Mouse (Mus musculus): Measurements from ENCODE around the gene Supt3. TPM values are rescaled to one million over a fixed set of nuclear protein-coding genes. Genes with fewer than 3 reads are reported as not detected.
A peak's percentile ranks its signal among the peaks of the same experiment; 100 is the strongest.

The Supt3 gene
- polyA plus RNA-seq, 1 experiment from 2014 or later = 27.6 TPM

- Histone ChIP-seq H3K9ac (no peak overlapping the region), H3K27ac (no peak overlapping the region), H3K4me3 (no peak overlapping the region), H3K36me3 (no peaks in the 10 kb centered on the region), H3K4me2 (replicated peaks) (no peak overlapping the region), H3K4me1 (0 out of 2 replicates have a peak, but pooled peaks cover 6% of the 10 kb centered on the region), H3K27me3 (peaks cover 11% of the 10 kb centered on the region), H3K9me3 (no peaks in the 10 kb centered on the region)
- 57% methylated on average over 3 of the region's 3 CpGs for WGBS
- no peak for ATAC-seq (ENCODE audit: insufficient number of reproducible peaks, insufficient read depth, low FRiP score, low TSS enrichment)
Observed at GRCm38 (mm10) chr17:44743780-44744179, 33.2 kb upstream of the Supt3 start.

- Histone ChIP-seq H3K27ac (no peak overlapping the region), H3K9me3 (no peaks in the 10 kb centered on the region), H3K9ac (no peak overlapping the region), H3K4me1 (no peaks in the 10 kb centered on the region), H3K4me2 (replicated peaks) (no peak overlapping the region), H3K4me3 (no peak overlapping the region), H3K27me3 (0 out of 2 replicates have a peak, but pooled peaks cover 4% of the 10 kb centered on the region), H3K36me3 (no peaks in the 10 kb centered on the region)
- ATAC-seq (ENCODE audit: insufficient number of reproducible peaks, insufficient read depth, low FRiP score, low TSS enrichment) = no peak
- 87% methylated on average over 8 of the region's 8 CpGs for WGBS
Observed at GRCm38 (mm10) chr17:44745378-44745777, 31.6 kb upstream of the Supt3 start.

GRCm38 (mm10) chr17:44766318-44766717, 10.6 kb upstream of the Supt3 start:
- peaks cover 9% of the 10 kb centered on the region; the same call in 1 of the 2 replicates for H3K4me1 ChIP-seq
- no peak overlapping the region for H3K4me2 ChIP-seq (replicated peaks)
- no peaks in the 10 kb centered on the region for H3K36me3 ChIP-seq
- no peak overlapping the region for H3K4me3 ChIP-seq
- no peak overlapping the region for H3K9ac ChIP-seq
- no peak overlapping the region for H3K27ac ChIP-seq
- ATAC-seq (ENCODE audit: insufficient number of reproducible peaks, insufficient read depth, low FRiP score, low TSS enrichment) = no peak
- 81% methylated on average over 11 of the region's 11 CpGs for WGBS
- H3K9me3 ChIP-seq = no peaks in the 10 kb centered on the region
- no peaks in the 10 kb centered on the region for H3K27me3 ChIP-seq

GRCm38 (mm10) chr17:44766975-44767374, 10.0 kb upstream of the Supt3 start:
- Histone ChIP-seq H3K4me3 (no peak overlapping the region), H3K36me3 (no peaks in the 10 kb centered on the region), H3K9me3 (no peaks in the 10 kb centered on the region), H3K27me3 (no peaks in the 10 kb centered on the region), H3K4me1 (peaks cover 9% of the 10 kb centered on the region; the same call in 1 of the 2 replicates), H3K4me2 (replicated peaks) (no peak overlapping the region), H3K27ac (no peak overlapping the region), H3K9ac (no peak overlapping the region)
- 63% methylated on average over 2 of the region's 2 CpGs for WGBS
- ATAC-seq (ENCODE audit: insufficient number of reproducible peaks, insufficient read depth, low FRiP score, low TSS enrichment) = no peak

- Histone ChIP-seq H3K27ac (no peak overlapping the region), H3K9me3 (no peaks in the 10 kb centered on the region), H3K4me1 (peaks cover 9% of the 10 kb centered on the region; the same call in 1 of the 2 replicates), H3K36me3 (no peaks in the 10 kb centered on the region), H3K27me3 (no peaks in the 10 kb centered on the region), H3K4me3 (no peak overlapping the region), H3K9ac (no peak overlapping the region), H3K4me2 (replicated peaks) (no peak overlapping the region)
- 73% methylated on average over 1 of the region's 1 CpGs for WGBS
- ATAC-seq (ENCODE audit: insufficient number of reproducible peaks, insufficient read depth, low FRiP score, low TSS enrichment) = no peak
Observed at GRCm38 (mm10) chr17:44767375-44767774, 9.6 kb upstream of the Supt3 start.

- H3K9me3 ChIP-seq = no peaks in the 10 kb centered on the region
- peak; percentile 60; the same call in 1 of the 2 replicates for ATAC-seq (ENCODE audit: insufficient number of reproducible peaks, insufficient read depth, low FRiP score, low TSS enrichment)
- peaks cover 9% of the 10 kb centered on the region; the same call in 1 of the 2 replicates for H3K4me1 ChIP-seq
- WGBS = 23% methylated on average over 5 of the region's 5 CpGs
- H3K9ac ChIP-seq = no peak overlapping the region
- H3K4me3 ChIP-seq = no peak overlapping the region
- no peak overlapping the region for H3K4me2 ChIP-seq (replicated peaks)
- no peaks in the 10 kb centered on the region for H3K27me3 ChIP-seq
- no peaks in the 10 kb centered on the region for H3K36me3 ChIP-seq
- H3K27ac ChIP-seq = peak overlapping the region; percentile 57; the same call in 1 of the 2 replicates
Observed at GRCm38 (mm10) chr17:44768522-44768921, 8.4 kb upstream of the Supt3 start.

- WGBS = 80% methylated on average over 2 of the region's 2 CpGs
- no peaks in the 10 kb centered on the region for H3K9me3 ChIP-seq
Observed at GRCm38 (mm10) chr17:44770871-44771270, 6.1 kb upstream of the Supt3 start.

GRCm38 (mm10) chr17:44772576-44772975, 4.4 kb upstream of the Supt3 start:
- no peak overlapping the region for H3K27ac ChIP-seq
- H3K4me3 ChIP-seq = no peak overlapping the region
- H3K36me3 ChIP-seq = no peaks in the 10 kb centered on the region
- H3K9me3 ChIP-seq = no peaks in the 10 kb centered on the region
- H3K4me1 ChIP-seq = peaks cover 9% of the 10 kb centered on the region; the same call in 1 of the 2 replicates
- WGBS = 81% methylated on average over 2 of the region's 2 CpGs
- no peak overlapping the region for H3K9ac ChIP-seq
- no peak for ATAC-seq (ENCODE audit: insufficient number of reproducible peaks, insufficient read depth, low FRiP score, low TSS enrichment)
- H3K4me2 ChIP-seq (replicated peaks) = no peak overlapping the region
- H3K27me3 ChIP-seq = no peaks in the 10 kb centered on the region

More at GRCm38 (mm10) chr17:44770871-44771270, 6.1 kb upstream of the Supt3 start:
- Histone ChIP-seq H3K4me3 (no peak overlapping the region), H3K4me2 (replicated peaks) (no peak overlapping the region), H3K9ac (no peak overlapping the region), H3K27me3 (no peaks in the 10 kb centered on the region), H3K27ac (no peak overlapping the region), H3K4me1 (peaks cover 9% of the 10 kb centered on the region; the same call in 1 of the 2 replicates), H3K36me3 (no peaks in the 10 kb centered on the region)
- ATAC-seq (ENCODE audit: insufficient number of reproducible peaks, insufficient read depth, low FRiP score, low TSS enrichment) = no peak

GRCm38 (mm10) chr17:44777337-44777804, 419 bp downstream of the Supt3 start:
- Histone ChIP-seq H3K9ac (peak overlapping the region; percentile 92), H3K36me3 (no peaks in the 10 kb centered on the region), H3K4me3 (peak overlapping the region; percentile 90), H3K27me3 (no peaks in the 10 kb centered on the region), H3K27ac (peak overlapping the region; percentile 94), H3K9me3 (no peaks in the 10 kb centered on the region), H3K4me2 (replicated peaks) (peak overlapping the region; percentile 70), H3K4me1 (peaks cover 3% of the 10 kb centered on the region; the same call in 1 of the 2 replicates)
- ATAC-seq (ENCODE audit: insufficient number of reproducible peaks, insufficient read depth, low FRiP score, low TSS enrichment) = peak; percentile 77
- WGBS = under 1% methylated on average over 35 of the region's 35 CpGs

- no peaks in the 10 kb centered on the region for H3K36me3 ChIP-seq
- H3K9ac ChIP-seq = no peak overlapping the region
- peak overlapping the region; percentile 70 for H3K4me2 ChIP-seq (replicated peaks)
- H3K27me3 ChIP-seq = no peaks in the 10 kb centered on the region
- ATAC-seq (ENCODE audit: insufficient number of reproducible peaks, insufficient read depth, low FRiP score, low TSS enrichment) = no peak
- no peaks in the 10 kb centered on the region for H3K9me3 ChIP-seq
- peaks cover 6% of the 10 kb centered on the region; the same call in 1 of the 2 replicates for H3K4me1 ChIP-seq
- WGBS = 65% methylated on average over 5 of the region's 5 CpGs
- no peak overlapping the region for H3K27ac ChIP-seq
- peak overlapping the region; percentile 90 for H3K4me3 ChIP-seq
Observed at GRCm38 (mm10) chr17:44778141-44778540, 1.2 kb downstream of the Supt3 start.

- WGBS = 66% methylated on average over 4 of the region's 4 CpGs
- H3K4me1 ChIP-seq = peaks cover 6% of the 10 kb centered on the region; the same call in 1 of the 2 replicates
- H3K36me3 ChIP-seq = no peaks in the 10 kb centered on the region
- no peak overlapping the region for H3K4me2 ChIP-seq (replicated peaks)
- no peaks in the 10 kb centered on the region for H3K9me3 ChIP-seq
- ATAC-seq (ENCODE audit: insufficient number of reproducible peaks, insufficient read depth, low FRiP score, low TSS enrichment) = no peak
- H3K27ac ChIP-seq = no peak overlapping the region
- no peak overlapping the region for H3K9ac ChIP-seq
- H3K4me3 ChIP-seq = no peak overlapping the region
- no peaks in the 10 kb centered on the region for H3K27me3 ChIP-seq
Observed at GRCm38 (mm10) chr17:44780353-44780752, 3.4 kb downstream of the Supt3 start.

- H3K4me3 ChIP-seq = no peak overlapping the region
- H3K9ac ChIP-seq = no peak overlapping the region
- H3K27ac ChIP-seq = no peak overlapping the region
- no peaks in the 10 kb centered on the region for H3K9me3 ChIP-seq
- H3K36me3 ChIP-seq = 0 out of 2 replicates have a peak, but pooled peaks cover 4% of the 10 kb centered on the region
- WGBS = 48% methylated on average over 4 of the region's 4 CpGs
- no peak overlapping the region for H3K4me2 ChIP-seq (replicated peaks)
- no peaks in the 10 kb centered on the region for H3K27me3 ChIP-seq
- ATAC-seq (ENCODE audit: insufficient number of reproducible peaks, insufficient read depth, low FRiP score, low TSS enrichment) = no peak
- peaks cover 6% of the 10 kb centered on the region; the same call in 1 of the 2 replicates for H3K4me1 ChIP-seq
Observed at GRCm38 (mm10) chr17:44782366-44782765, 5.4 kb downstream of the Supt3 start.

Data from embryonic facial prominence, embryonic 12.5 days (tissue).